Mouse (Mus musculus) liver, adult (tissue): ENCODE results near the gene Il15.

Experiments used
- GATA4 ChIP-seq: IDR thresholded peaks from 2 replicates; pipeline ENCODE4 v1.6.1; 2014; ENCODE audit warnings: mild to moderate bottlenecking, low read length; ENCODE audit not compliant: insufficient replicate concordance

The Il15 gene

DNA sequence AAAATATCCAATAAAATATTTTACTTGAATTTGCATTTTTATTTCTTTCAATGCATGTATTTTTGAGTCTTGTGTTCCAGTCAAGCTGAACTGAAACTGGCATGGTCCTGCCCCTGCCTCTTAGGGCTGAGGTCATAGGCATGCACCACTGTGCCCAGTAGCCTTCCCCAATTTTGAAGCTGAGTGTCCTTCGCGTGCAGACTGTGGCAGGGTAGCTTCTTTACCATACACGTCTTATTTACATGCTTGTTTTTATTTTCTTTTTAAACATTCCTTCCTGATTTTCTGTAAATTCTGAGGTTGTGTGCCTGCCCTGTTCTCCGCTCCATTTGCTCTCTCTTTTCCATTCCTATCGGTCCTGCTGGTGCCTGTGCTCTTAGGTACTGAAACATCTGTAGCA lies 111.4 kb downstream of the Il15 start:
- TF ChIP-seq GATA4: no peak

DNA sequence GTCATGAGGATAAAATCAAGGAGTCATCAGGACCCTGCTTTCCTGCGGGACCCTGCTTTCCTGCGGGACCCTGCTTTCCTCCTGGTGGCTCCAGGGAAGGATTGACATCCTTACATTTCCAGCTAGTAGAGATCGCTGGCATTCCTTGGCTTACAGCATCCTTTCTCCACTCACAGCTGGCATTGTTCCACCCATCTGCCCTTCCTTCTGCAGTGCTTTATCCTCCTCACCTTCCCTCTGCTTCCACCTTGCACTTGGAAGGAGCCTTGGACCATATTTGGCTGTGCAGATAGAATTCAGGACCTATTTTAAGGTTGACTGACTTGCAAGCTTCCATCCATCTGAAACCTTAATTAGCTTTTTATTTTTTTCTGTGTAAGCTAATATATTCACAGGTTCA lies 117.2 kb downstream of the Il15 start:
- TF ChIP-seq GATA4: no peak

DNA sequence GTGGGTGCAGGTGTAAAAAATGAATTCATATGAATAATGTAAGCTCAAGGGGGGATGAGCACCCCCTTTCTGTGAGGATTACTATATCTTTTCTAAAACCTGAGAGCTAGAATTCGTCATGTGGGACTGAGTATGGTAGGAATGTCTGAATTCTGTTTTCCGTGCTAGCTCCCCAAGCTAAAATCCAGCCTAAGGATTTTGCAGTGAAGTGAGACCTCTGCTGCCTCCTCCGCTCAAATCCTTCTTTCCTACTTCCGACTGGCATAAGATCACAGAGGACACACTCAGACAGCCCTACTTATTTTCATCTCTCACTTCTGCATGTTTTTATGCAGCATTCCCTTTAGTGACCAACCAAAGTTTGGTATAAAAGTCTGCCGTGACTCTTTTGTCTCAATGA lies 121.0 kb downstream of the Il15 start:
- TF ChIP-seq GATA4: no peak
